Mouse (Mus musculus) hindbrain, embryonic 10.5 days (tissue): ENCODE results near the gene Dnajb1. TPM values are rescaled to one million over a fixed set of nuclear protein-coding genes. Genes with fewer than 3 reads are reported as not detected.
A peak's percentile ranks its signal among the peaks of the same experiment; 100 is the strongest.

Experiments
- DNase-seq: peaks from one replicate; pipeline ENCODE4 v3.0.0-alpha.2; 2017; ENCODE audit warnings: low spot score
- H3K27ac ChIP-seq: fragments of 300-500 bp; sonication (generic); 2 replicates; pipeline ENCODE4 v1.5.1; 2016; ENCODE audit warnings: mild to moderate bottlenecking, moderate library complexity
- H3K27me3 ChIP-seq: fragments of 300-500 bp; sonication (generic); 2 replicates; pipeline ENCODE4 v1.6.1; 2016; ENCODE audit warnings: mild to moderate bottlenecking; ENCODE audit not compliant: poor library complexity, insufficient read depth, severe bottlenecking
- H3K36me3 ChIP-seq: fragments of 300-500 bp; sonication (generic); 2 replicates; pipeline ENCODE4 v1.6.1; 2016; ENCODE audit warnings: mild to moderate bottlenecking, moderate library complexity
- H3K4me1 ChIP-seq: fragments of 300-500 bp; sonication (generic); replicated peaks from 2 replicates; pipeline ENCODE4 v1.6.1; 2016; ENCODE audit warnings: mild to moderate bottlenecking
- H3K4me3 ChIP-seq: fragments of 300-500 bp; sonication (generic); 2 replicates; pipeline ENCODE4 v1.5.1; 2016; ENCODE audit warnings: mild to moderate bottlenecking, moderate library complexity
- H3K9me3 ChIP-seq: fragments of 300-500 bp; sonication (generic); 2 replicates; pipeline ENCODE4 v1.6.1; 2016; ENCODE audit warnings: mild to moderate bottlenecking, moderate library complexity
- WGBS: fragments of 180-500 bp; shearing (Covaris S2); methylation state at CpG from one replicate; pipeline ENCODE4 v1.1.7; 2016; 5-methylcytosine and 5-hydroxymethylcytosine counted together
- polyA plus RNA-seq: library from polyadenylated mRNA; unstranded; fragments of >200 nt; fragmentation: Nextera tagmentation; extraction: Ambion mirVana; gene quantifications from 2 replicates; pipeline ENCODE4 v1.2.1, GENCODE M21; 2016

Dnajb1 gene
- polyA plus RNA-seq, 1 experiment from 2014 or later, result 71.9 TPM

- Histone ChIP-seq H3K27me3 (peaks cover 10% of the 10 kb centered on the region; the same call in 1 of the 2 replicates), H3K4me3 (no peak overlapping the region), H3K9me3 (0 out of 2 replicates have a peak, but pooled peaks cover under 1% of the 10 kb centered on the region), H3K4me1 (peaks cover 8% of the 10 kb centered on the region; the same call in 1 of the 2 replicates), H3K27ac (no peak overlapping the region), H3K36me3 (no peaks in the 10 kb centered on the region)
- DNase-seq, result no peak
- whole genome bisulfite sequencing, result 87% methylated on average over 7 of the region's 7 CpGs
These were observed 15.6 kb downstream of the Dnajb1 start for GRCm38 (mm10) chr8:83623549-83623948.

- H3K9me3 ChIP-seq, result no peaks in the 10 kb centered on the region
- H3K4me1 ChIP-seq, result peaks cover 8% of the 10 kb centered on the region; the same call in 1 of the 2 replicates
- peaks cover 10% of the 10 kb centered on the region; the same call in 1 of the 2 replicates for H3K27me3 ChIP-seq
- WGBS, result 46% methylated on average over 3 of the region's 3 CpGs
- no peaks in the 10 kb centered on the region for H3K36me3 ChIP-seq
- H3K27ac ChIP-seq, result no peak overlapping the region
- peak; percentile 29 for DNase-seq
- H3K4me3 ChIP-seq, result no peak overlapping the region
These were observed 16.7 kb downstream of the Dnajb1 start for GRCm38 (mm10) chr8:83624739-83625138.

GRCm38 (mm10) chr8:83625676-83626299 lies 17.8 kb downstream of the Dnajb1 start:
- H3K27ac ChIP-seq, result no peak overlapping the region
- peaks cover 8% of the 10 kb centered on the region; the same call in 1 of the 2 replicates for H3K4me1 ChIP-seq
- H3K9me3 ChIP-seq, result no peaks in the 10 kb centered on the region
- H3K27me3 ChIP-seq, result peaks cover 10% of the 10 kb centered on the region; the same call in 1 of the 2 replicates
- DNase-seq, result no peak
- no peak overlapping the region for H3K4me3 ChIP-seq
- 91% methylated on average over 6 of the region's 6 CpGs for WGBS
- no peaks in the 10 kb centered on the region for H3K36me3 ChIP-seq

- WGBS, result 89% methylated on average over 7 of the region's 7 CpGs
- Histone ChIP-seq H3K36me3 (no peaks in the 10 kb centered on the region), H3K9me3 (peaks cover 5% of the 10 kb centered on the region; the same call in 1 of the 2 replicates), H3K27me3 (no peaks in the 10 kb centered on the region), H3K4me1 (no peaks in the 10 kb centered on the region), H3K27ac (no peak overlapping the region), H3K4me3 (no peak overlapping the region)
- DNase-seq, result no peak
These were observed 24.2 kb downstream of the Dnajb1 start for GRCm38 (mm10) chr8:83632083-83632707.

GRCm38 (mm10) chr8:83638856-83639255 lies 30.9 kb downstream of the Dnajb1 start:
- DNase-seq, result no peak
- Histone ChIP-seq H3K9me3 (peaks cover 5% of the 10 kb centered on the region; the same call in 1 of the 2 replicates), H3K27me3 (no peaks in the 10 kb centered on the region), H3K27ac (no peak overlapping the region), H3K4me3 (no peak overlapping the region), H3K36me3 (no peaks in the 10 kb centered on the region), H3K4me1 (no peaks in the 10 kb centered on the region)
- WGBS, result 76% methylated on average over 4 of the region's 4 CpGs

- Histone ChIP-seq H3K4me3 (no peak overlapping the region), H3K4me1 (no peaks in the 10 kb centered on the region), H3K9me3 (peaks cover 5% of the 10 kb centered on the region; the same call in 1 of the 2 replicates), H3K36me3 (no peaks in the 10 kb centered on the region), H3K27ac (no peak overlapping the region), H3K27me3 (no peaks in the 10 kb centered on the region)
- no peak for DNase-seq
- WGBS, result 77% methylated on average over 5 of the region's 5 CpGs
These were observed 31.7 kb downstream of the Dnajb1 start for GRCm38 (mm10) chr8:83639649-83640048.

GRCm38 (mm10) chr8:83647511-83647910 lies 39.5 kb downstream of the Dnajb1 start:
- Histone ChIP-seq H3K9me3 (no peaks in the 10 kb centered on the region), H3K27me3 (no peaks in the 10 kb centered on the region), H3K4me1 (peaks cover 7% of the 10 kb centered on the region), H3K4me3 (no peak overlapping the region), H3K27ac (no peak overlapping the region), H3K36me3 (no peaks in the 10 kb centered on the region)
- WGBS, result 94% methylated on average over 11 of the region's 11 CpGs
- no peak for DNase-seq

- no peak for DNase-seq
- WGBS, result 92% methylated on average over 4 of the region's 4 CpGs
- Histone ChIP-seq H3K4me1 (peaks cover 8% of the 10 kb centered on the region), H3K27me3 (no peaks in the 10 kb centered on the region), H3K4me3 (no peak overlapping the region), H3K27ac (no peak overlapping the region), H3K9me3 (no peaks in the 10 kb centered on the region), H3K36me3 (no peaks in the 10 kb centered on the region)
These were observed 40.0 kb downstream of the Dnajb1 start for GRCm38 (mm10) chr8:83648031-83648430.

GRCm38 (mm10) chr8:83649699-83650098 lies 41.7 kb downstream of the Dnajb1 start:
- DNase-seq, result no peak

GRCm38 (mm10) chr8:83652030-83652743 lies 44.2 kb downstream of the Dnajb1 start, which contains the start of gene Gipc1:
TSS of gene Gipc1 (plus strand) at chr8:83652677.
- H3K27me3 ChIP-seq, result no peaks in the 10 kb centered on the region
- peak within 1 kb of the TSS; percentile 96 for H3K27ac ChIP-seq
- peak within 1 kb of the TSS; percentile 92 for H3K4me3 ChIP-seq
- peak; percentile 98 for DNase-seq
- H3K9me3 ChIP-seq, result no peaks in the 10 kb centered on the region
- peaks cover 22% of the 10 kb centered on the region for H3K4me1 ChIP-seq
- H3K36me3 ChIP-seq, result peaks cover 27% of the 10 kb centered on the region
- WGBS, result 5% methylated on average over 50 of the region's 50 CpGs

More at GRCm38 (mm10) chr8:83649699-83650098, 41.7 kb downstream of the Dnajb1 start:
- H3K27ac ChIP-seq, result no peak overlapping the region
- no peak overlapping the region for H3K4me3 ChIP-seq
- H3K4me1 ChIP-seq, result peaks cover 20% of the 10 kb centered on the region
- H3K36me3 ChIP-seq, result peaks cover 3% of the 10 kb centered on the region; the same call in 1 of the 2 replicates
- H3K9me3 ChIP-seq, result no peaks in the 10 kb centered on the region
- no peaks in the 10 kb centered on the region for H3K27me3 ChIP-seq
- WGBS, result 89% methylated on average over 6 of the region's 6 CpGs

GRCm38 (mm10) chr8:83652744-83653661 lies 45.0 kb downstream of the Dnajb1 start:
- no peaks in the 10 kb centered on the region for H3K27me3 ChIP-seq
- H3K36me3 ChIP-seq, result peaks cover 35% of the 10 kb centered on the region
- H3K9me3 ChIP-seq, result no peaks in the 10 kb centered on the region
- H3K4me3 ChIP-seq, result peak overlapping the region; percentile 92
- peaks cover 22% of the 10 kb centered on the region for H3K4me1 ChIP-seq
- 4% methylated on average over 46 of the region's 46 CpGs for WGBS
- DNase-seq, result peak; percentile 44
- H3K27ac ChIP-seq, result peak overlapping the region; percentile 96

GRCm38 (mm10) chr8:83653662-83654017 lies 45.6 kb downstream of the Dnajb1 start:
- Histone ChIP-seq H3K9me3 (no peaks in the 10 kb centered on the region), H3K4me1 (peaks cover 26% of the 10 kb centered on the region), H3K4me3 (peak overlapping the region; percentile 92), H3K36me3 (peaks cover 39% of the 10 kb centered on the region), H3K27me3 (no peaks in the 10 kb centered on the region), H3K27ac (peak overlapping the region; percentile 96)
- WGBS, result 53% methylated on average over 10 of the region's 10 CpGs
- DNase-seq, result no peak
